Mouse (Mus musculus): Measurements from ENCODE around the gene Mtrex.

The Mtrex gene

DNA sequence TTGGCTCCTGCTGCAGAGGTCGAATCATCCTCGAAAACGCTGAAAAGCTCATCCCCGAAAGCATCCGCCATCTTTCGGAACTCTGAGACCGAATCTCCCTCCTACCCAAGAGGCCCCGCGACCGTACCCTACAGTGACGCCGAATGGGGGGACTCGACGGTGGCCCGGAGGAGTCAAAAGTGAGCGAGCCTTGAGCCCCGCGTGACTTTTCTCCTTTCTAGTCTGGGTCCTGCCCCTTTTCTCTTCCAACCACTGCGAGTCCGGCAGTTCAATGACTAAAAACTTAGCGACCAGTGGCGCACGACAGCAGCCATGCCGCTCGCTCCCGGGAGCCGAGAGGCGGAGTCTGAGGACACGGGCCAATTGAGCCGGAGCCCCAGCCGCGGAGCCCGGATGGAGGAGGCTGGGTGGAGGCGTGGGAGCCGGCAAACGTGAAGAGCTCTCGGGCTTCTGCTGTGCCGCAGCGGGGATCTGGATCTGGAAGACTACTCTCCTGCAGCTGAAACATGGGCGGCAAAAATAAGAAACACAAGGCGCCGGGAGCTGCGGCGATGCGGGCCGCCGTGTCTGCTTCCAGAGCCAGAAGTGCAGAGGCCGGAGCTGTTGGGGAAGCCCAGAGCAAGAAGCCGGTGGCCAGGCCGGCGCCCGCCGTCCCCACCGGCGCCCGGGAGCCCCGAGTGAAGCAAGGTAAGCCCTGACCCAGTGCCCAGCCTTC is at the start of gene Mtrex, which contains the start of gene Dhx29:
TSS of gene Mtrex (minus strand) at position 112 of the 715 bp plus-strand sequence.
TSS of gene Dhx29 (plus strand) at position 168 of the 715 bp plus-strand sequence.
- peak; percentile 99 for DNase-seq

- DNase-seq: no peak
These were observed 49.5 kb upstream of the Mtrex start for GRCm38 (mm10) chr13:112976720-112977119.

DNA sequence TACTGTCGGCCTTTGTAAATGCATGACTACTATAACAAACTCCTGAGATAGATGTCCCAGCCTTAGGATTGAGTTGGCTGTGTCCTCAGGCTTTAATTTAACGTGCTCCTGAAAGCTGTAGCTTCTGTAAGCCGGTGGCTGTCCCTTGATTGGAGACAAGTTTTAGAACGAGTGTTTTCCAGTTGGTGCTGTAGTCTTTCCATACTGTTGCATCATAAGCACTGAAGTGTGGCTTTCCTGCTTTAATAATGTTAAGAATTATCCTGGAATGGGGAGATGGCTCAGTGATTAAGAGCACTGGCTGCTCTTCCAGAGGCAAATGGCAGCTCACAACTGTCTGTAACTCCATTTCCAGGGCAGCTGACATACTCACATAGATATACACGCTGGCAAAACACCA is 40.1 kb upstream of the Mtrex start:
- no peak for DNase-seq

DNA sequence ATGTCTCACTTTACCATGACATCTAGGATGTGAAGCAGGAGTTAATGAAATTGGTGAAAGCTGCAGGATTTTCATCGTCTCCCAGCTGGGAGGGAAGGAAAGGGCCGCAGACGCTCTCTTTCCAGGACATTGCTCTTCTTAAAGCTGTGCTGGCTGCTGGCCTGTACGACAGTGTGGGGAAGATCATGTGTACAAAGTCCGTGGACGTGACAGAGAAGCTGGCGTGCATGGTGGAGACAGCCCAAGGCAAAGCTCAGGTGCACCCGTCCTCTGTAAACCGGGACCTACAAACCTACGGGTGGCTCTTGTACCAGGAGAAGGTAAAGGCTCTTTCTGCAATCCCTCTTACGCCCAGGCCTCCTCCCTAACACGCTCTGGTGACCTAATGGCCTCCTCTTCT is 37.2 kb upstream of the Mtrex start:
- peak; percentile 66 for DNase-seq

DNA sequence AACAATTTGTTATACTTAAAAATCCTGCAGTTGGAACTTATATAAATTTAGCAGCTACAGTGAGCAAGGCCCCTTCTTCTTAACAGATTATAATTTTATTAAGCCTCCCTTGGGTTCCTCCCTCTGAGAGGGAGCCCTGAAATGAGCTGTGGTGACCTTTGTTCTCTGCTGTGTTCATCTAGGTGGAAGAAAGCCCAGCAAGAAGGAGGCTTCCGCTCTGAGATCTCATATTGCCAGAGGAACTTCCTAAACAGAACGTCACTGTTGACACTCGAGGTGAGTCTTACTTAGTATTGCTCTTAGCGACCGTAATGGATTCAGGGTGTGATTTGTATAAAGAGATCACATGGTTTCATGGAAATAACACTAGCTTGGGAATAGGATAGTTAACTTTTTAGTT is 35.9 kb upstream of the Mtrex start:
- DNase-seq: peak; percentile 57

GRCm38 (mm10) chr13:112954067-112954466 is 26.9 kb upstream of the Mtrex start:
- DNase-seq: no peak

DNA sequence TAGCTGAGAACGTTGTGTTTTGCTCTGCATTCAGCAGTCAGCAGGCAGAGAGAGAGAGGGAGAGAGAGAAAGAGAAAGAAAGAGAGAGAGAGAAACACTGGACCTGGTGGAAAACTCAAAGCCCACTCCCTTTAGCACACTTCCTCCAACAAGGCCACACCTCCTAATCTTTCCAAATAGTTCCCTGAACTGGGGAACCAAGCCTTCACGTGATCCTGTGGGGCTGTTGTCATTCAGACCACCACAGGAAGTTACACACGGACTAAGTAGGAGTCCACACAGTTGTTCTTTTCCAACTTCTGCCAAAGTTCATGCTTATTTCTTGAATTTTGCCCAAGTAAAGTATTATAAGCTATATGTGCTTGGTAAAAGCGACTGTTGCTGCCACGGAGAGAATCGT is 18.7 kb upstream of the Mtrex start:
- DNase-seq: no peak

GRCm38 (mm10) chr13:112945312-112945711 is 18.1 kb upstream of the Mtrex start:
- DNase-seq: no peak

- no peak for DNase-seq
These were observed 14.7 kb upstream of the Mtrex start for GRCm38 (mm10) chr13:112941879-112942330.

DNA sequence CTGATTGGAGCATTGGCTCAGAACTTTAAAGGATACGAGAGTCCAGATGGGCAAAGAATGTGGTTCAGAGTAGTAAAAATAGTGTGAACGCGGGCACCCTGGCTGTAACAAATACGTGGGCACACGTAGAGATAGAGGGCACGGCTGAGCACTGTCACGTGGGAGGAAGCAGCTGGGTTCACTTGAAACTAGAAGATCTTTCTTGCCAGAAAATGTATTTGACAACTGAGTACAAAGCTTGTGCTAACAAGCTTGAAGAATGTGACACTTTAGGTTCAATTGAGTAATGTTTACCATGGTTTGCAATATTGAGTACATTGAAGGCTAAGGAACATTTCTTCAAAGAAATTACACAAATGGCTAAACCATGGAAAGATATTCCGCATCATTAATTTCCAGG is 10.9 kb upstream of the Mtrex start:
- DNase-seq: no peak

DNA sequence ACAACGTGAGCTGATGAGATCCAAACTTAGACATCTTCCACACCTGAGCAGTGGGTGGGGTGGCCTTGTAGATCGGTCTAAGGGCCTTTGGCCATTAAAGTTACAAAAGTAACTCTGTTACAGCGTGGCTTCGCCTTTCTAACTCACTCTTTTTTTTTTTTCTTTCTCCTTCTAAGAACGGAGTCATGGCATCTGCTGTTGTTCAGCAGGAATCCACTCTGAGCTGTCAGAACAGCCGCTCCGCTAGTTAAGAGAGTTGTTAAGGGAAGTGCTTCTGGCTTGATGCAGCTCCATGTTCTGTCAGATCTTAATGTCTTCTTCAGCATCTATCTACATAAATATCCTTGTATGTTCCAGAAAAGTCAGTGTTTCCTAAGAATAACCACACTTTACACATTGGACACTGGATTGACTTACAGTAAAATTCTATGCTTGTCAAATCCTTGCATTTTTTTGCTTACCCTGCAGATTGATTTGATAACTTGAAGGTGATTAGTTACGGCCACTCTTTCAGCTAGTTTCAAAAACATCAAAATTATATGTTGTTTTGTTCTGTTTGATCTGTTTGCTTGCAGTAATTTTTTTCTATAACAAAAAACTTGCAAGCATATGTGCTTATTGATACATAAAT is 955 bp upstream of the Mtrex start:
- no peak for DNase-seq

DNA sequence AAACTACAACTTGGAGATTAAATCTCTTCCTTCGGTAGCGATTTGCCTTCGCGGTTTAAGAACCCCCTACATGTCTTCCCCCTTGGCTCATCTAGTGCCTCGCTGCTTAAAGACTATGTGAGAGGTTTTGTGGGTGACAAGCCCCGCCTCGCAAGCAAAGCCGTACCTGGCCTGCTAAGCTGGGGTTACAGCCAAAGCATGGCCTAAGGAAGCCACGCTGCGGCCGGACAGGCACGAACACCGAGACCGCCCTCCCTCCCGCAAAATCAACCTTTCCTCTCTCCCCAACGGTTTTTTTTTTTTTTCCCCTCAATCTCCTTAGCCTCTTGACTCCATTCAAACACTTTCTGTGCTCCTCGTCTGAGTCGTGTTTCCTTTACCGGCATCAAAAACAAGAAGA is 402 bp downstream of the Mtrex start:
- peak; percentile 36 for DNase-seq

DNA sequence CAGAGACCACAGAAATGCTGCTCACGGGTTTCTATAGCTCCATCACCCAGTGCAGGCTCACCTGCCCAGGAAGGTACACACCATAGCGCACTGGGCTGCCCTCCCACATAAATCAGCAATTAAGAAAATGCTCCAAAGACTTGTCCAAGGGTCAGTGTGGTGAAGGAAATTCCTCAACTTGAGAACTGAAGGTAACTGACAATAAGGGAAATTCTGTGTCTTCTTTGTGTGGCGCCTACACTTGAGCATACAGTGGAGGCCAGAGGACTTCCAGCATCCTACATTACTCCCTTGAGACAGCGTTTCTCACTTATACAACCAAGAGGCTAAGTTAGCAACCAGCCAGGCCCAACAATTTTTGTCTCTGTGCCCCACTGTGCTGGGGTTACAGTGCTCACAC is 1.2 kb downstream of the Mtrex start:
- DNase-seq: peak; percentile 36

DNA sequence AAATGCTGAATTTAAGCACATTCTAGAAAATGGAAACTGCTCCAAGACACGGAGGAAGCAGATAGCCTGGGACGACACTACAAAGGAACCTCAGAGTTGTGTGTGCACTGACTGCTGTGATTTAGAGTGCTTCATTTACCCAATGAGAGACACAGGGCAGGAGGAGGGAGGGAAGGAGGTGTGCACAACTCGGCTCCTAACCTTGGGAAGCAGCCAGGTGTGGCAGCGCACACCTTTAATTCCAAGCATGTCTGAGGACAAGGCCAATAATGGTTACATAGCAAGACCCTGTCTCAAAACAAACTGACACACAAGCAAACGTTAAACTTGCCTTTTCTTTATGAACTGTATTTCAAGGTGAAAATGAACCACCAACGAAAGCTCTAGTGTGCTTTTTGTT is 1.9 kb downstream of the Mtrex start:
- peak; percentile 47 for DNase-seq

DNA sequence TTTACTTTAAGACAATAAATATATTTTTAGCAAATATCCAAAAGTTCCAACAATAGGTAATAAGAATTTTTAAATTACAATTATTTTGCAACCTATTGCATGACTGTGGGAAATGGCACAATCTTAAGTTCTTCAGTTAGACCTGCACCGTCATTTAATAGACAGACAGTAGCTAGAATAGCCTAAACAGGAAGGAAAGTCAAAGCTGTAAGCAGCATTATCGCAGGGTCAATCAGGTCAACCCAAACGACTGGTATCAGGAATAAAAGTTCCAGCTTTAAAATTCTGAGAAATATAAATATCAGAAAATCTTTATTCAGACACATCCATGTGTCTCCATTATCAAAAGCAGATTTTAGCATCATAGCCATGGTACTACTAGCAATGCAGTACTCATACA is 6.3 kb downstream of the Mtrex start:
- no peak for DNase-seq

DNA sequence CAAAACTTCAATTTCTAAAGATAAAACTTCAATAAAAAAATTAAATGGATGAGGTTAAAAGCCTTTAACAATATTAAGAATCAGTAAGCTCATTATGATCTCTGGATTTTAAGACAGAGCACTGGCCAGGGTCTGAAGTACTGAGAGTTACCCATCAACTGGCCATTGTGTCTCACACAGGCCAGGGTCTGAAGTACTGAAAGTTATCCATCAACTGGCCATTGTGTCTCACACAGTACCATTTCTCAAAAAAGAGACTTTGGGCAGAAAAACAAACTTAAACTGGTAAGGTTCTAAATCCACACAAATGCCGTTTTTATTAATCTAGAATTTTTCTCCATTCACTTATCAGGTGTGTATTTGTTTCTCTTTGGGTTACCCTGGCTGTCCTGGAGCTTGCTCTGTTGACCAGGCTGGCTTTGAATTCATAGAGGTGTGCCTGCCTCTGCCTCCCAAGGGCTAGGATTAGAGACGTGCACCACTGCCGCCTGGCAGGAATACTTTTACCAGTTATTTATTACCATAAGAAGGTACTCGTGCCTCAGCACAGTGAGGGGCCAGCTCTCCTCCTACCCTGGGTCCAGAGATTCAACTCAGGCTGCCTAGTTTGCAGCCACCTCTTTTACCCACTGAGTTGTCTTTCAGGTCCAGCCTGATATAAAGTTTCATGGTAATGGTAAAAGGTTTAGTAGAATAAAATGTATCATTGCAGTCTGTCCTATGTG is 7.9 kb downstream of the Mtrex start:
- peak; percentile 82 for DNase-seq

- no peak for DNase-seq
These were observed 16.8 kb downstream of the Mtrex start for GRCm38 (mm10) chr13:112910434-112910833.

- peak; percentile 57 for DNase-seq
These were observed 17.5 kb downstream of the Mtrex start for GRCm38 (mm10) chr13:112909663-112910062.

GRCm38 (mm10) chr13:112902176-112902575 is 25.0 kb downstream of the Mtrex start:
- DNase-seq: no peak

- DNase-seq: no peak
These were observed 40.0 kb downstream of the Mtrex start for GRCm38 (mm10) chr13:112887234-112887633.

- no peak for DNase-seq
These were observed 55.5 kb downstream of the Mtrex start for GRCm38 (mm10) chr13:112871500-112872266.

GRCm38 (mm10) chr13:112870039-112870690 is 57.0 kb downstream of the Mtrex start:
- no peak for DNase-seq

- DNase-seq: no peak
These were observed 59.8 kb downstream of the Mtrex start for GRCm38 (mm10) chr13:112867381-112867780.
